Mouse (Mus musculus): Measurements from ENCODE around the gene Chd2.

- TF ChIP-seq USF1 (IDR thresholded peaks at IDR 0.05; ENCODE audit: low read depth) (no peak), CTCF (IDR thresholded peaks at IDR 0.05; ENCODE audit: control insufficient read depth, insufficient read depth, insufficient read length) (no peak), MYOD1 (IDR thresholded peaks at IDR 0.05; ENCODE audit: control insufficient read depth, insufficient read length, low read depth) (no peak), MYOG (IDR thresholded peaks at IDR 0.05; ENCODE audit: control insufficient read depth, extremely low read depth, insufficient read length) (no peak)
These were observed 13.2 kb upstream of the Chd2 start for GRCm38 (mm10) chr7:73554849-73555248.
